Mouse (Mus musculus): ENCODE data around the gene Kcnk4. TPM values are rescaled to one million over a fixed set of nuclear protein-coding genes. Genes with fewer than 3 reads are reported as not detected.
A peak's percentile ranks its signal among the peaks of the same experiment; 100 is the strongest.

The Kcnk4 gene
- polyA plus RNA-seq, 1 experiment from 2014 or later, result 0.49 TPM

GRCm38 (mm10) chr19:6922901-6923735 is 11.2 kb downstream of the Kcnk4 start:
- Histone ChIP-seq H3K9me3 (ENCODE audit: control insufficient read depth, low read length) (no peaks in the 10 kb centered on the region), H3K27ac (ENCODE audit: low read depth, low read length) (no peak overlapping the region), H3K36me3 (ENCODE audit: control insufficient read depth, insufficient read depth, low read length) (no peaks in the 10 kb centered on the region), H3K4me1 (replicated peaks; ENCODE audit: control insufficient read depth, insufficient read depth, low read length) (peaks cover 13% of the 10 kb centered on the region; the same call in 1 of the 2 replicates), H3K27me3 (ENCODE audit: control insufficient read depth, insufficient read depth, low read length) (peaks cover 54% of the 10 kb centered on the region), H3K9ac (ENCODE audit: low read depth, low read length) (no peak overlapping the region), H3K4me2 (replicated peaks; ENCODE audit: low read depth, low read length) (no peak overlapping the region), H3K4me3 (ENCODE audit: low read depth, low read length) (no peak overlapping the region)
- no peak for ATAC-seq (ENCODE audit: low FRiP score)
- 61% methylated on average over 6 of the region's 6 CpGs for WGBS
- DNase-seq (ENCODE audit: low spot score), result no peak

- peak; percentile 95 for ATAC-seq (ENCODE audit: low FRiP score)
- H3K4me1 ChIP-seq (replicated peaks; ENCODE audit: control insufficient read depth, insufficient read depth, low read length), result peaks cover 13% of the 10 kb centered on the region; the same call in 1 of the 2 replicates
- peak within 1 kb of the TSS; percentile 93 for H3K4me2 ChIP-seq (replicated peaks; ENCODE audit: low read depth, low read length)
- H3K27me3 ChIP-seq (ENCODE audit: control insufficient read depth, insufficient read depth, low read length), result peaks cover 42% of the 10 kb centered on the region
- H3K4me3 ChIP-seq (ENCODE audit: low read depth, low read length), result peak within 1 kb of the TSS; percentile 71
- peak within 1 kb of the TSS; percentile 92 for H3K27ac ChIP-seq (ENCODE audit: low read depth, low read length)
- H3K9me3 ChIP-seq (ENCODE audit: control insufficient read depth, low read length), result no peaks in the 10 kb centered on the region
- H3K9ac ChIP-seq (ENCODE audit: low read depth, low read length), result peak within 1 kb of the TSS; percentile 88
- 1% methylated on average over 59 of the region's 66 CpGs for WGBS
- peak; percentile 100 for DNase-seq (ENCODE audit: low spot score)
- H3K36me3 ChIP-seq (ENCODE audit: control insufficient read depth, insufficient read depth, low read length), result no peaks in the 10 kb centered on the region
Measured at GRCm38 (mm10) chr19:6921647-6922567, 12.4 kb downstream of the Kcnk4 start, which contains the start of gene Esrra. Gene Esrra, minus strand, starts transcription at chr19:6921813.

- 2% methylated on average over 41 of the region's 48 CpGs for WGBS
- H3K4me1 ChIP-seq (replicated peaks; ENCODE audit: control insufficient read depth, insufficient read depth, low read length), result peaks cover 12% of the 10 kb centered on the region; the same call in 1 of the 2 replicates
- H3K9ac ChIP-seq (ENCODE audit: low read depth, low read length), result peak overlapping the region; percentile 88
- H3K4me2 ChIP-seq (replicated peaks; ENCODE audit: low read depth, low read length), result peak overlapping the region; percentile 93
- no peaks in the 10 kb centered on the region for H3K9me3 ChIP-seq (ENCODE audit: control insufficient read depth, low read length)
- peaks cover 32% of the 10 kb centered on the region for H3K27me3 ChIP-seq (ENCODE audit: control insufficient read depth, insufficient read depth, low read length)
- DNase-seq (ENCODE audit: low spot score), result peak; percentile 66
- peak overlapping the region; percentile 92 for H3K27ac ChIP-seq (ENCODE audit: low read depth, low read length)
- no peak for ATAC-seq (ENCODE audit: low FRiP score)
- H3K4me3 ChIP-seq (ENCODE audit: low read depth, low read length), result peak overlapping the region; percentile 71
- H3K36me3 ChIP-seq (ENCODE audit: control insufficient read depth, insufficient read depth, low read length), result no peaks in the 10 kb centered on the region
Measured at GRCm38 (mm10) chr19:6920741-6921636, 13.3 kb downstream of the Kcnk4 start.

GRCm38 (mm10) chr19:6919876-6920740 is 14.2 kb downstream of the Kcnk4 start:
- Histone ChIP-seq H3K4me2 (replicated peaks; ENCODE audit: low read depth, low read length) (peak overlapping the region; percentile 93), H3K4me1 (replicated peaks; ENCODE audit: control insufficient read depth, insufficient read depth, low read length) (peaks cover 8% of the 10 kb centered on the region; the same call in 1 of the 2 replicates), H3K27me3 (ENCODE audit: control insufficient read depth, insufficient read depth, low read length) (peaks cover 24% of the 10 kb centered on the region), H3K9ac (ENCODE audit: low read depth, low read length) (peak overlapping the region; percentile 88; the same call in 1 of the 2 replicates), H3K36me3 (ENCODE audit: control insufficient read depth, insufficient read depth, low read length) (no peaks in the 10 kb centered on the region), H3K27ac (ENCODE audit: low read depth, low read length) (0 out of 2 replicates have a peak overlapping the region, but pooled peaks have one; percentile 11), H3K9me3 (ENCODE audit: control insufficient read depth, low read length) (no peaks in the 10 kb centered on the region), H3K4me3 (ENCODE audit: low read depth, low read length) (peak overlapping the region; percentile 71)
- peak; percentile 44 for DNase-seq (ENCODE audit: low spot score)
- no peak for ATAC-seq (ENCODE audit: low FRiP score)
- 47% methylated on average over 7 of the region's 8 CpGs for WGBS

- H3K9ac ChIP-seq (ENCODE audit: low read depth, low read length), result no peak overlapping the region
- H3K36me3 ChIP-seq (ENCODE audit: control insufficient read depth, insufficient read depth, low read length), result no peaks in the 10 kb centered on the region
- no peak overlapping the region for H3K4me2 ChIP-seq (replicated peaks; ENCODE audit: low read depth, low read length)
- H3K4me3 ChIP-seq (ENCODE audit: low read depth, low read length), result no peak overlapping the region
- H3K9me3 ChIP-seq (ENCODE audit: control insufficient read depth, low read length), result no peaks in the 10 kb centered on the region
- DNase-seq (ENCODE audit: low spot score) (no peak), ATAC-seq (ENCODE audit: low FRiP score) (no peak)
- peaks cover 17% of the 10 kb centered on the region for H3K27me3 ChIP-seq (ENCODE audit: control insufficient read depth, insufficient read depth, low read length)
- H3K27ac ChIP-seq (ENCODE audit: low read depth, low read length), result no peak overlapping the region
- H3K4me1 ChIP-seq (replicated peaks; ENCODE audit: control insufficient read depth, insufficient read depth, low read length), result peaks cover 5% of the 10 kb centered on the region; the same call in 1 of the 2 replicates
Measured at GRCm38 (mm10) chr19:6919431-6919830, 14.9 kb downstream of the Kcnk4 start.

GRCm38 (mm10) chr19:6918321-6918720 is 16.0 kb downstream of the Kcnk4 start:
- 98% methylated on average over 4 of the region's 4 CpGs for WGBS
- Histone ChIP-seq H3K27me3 (ENCODE audit: control insufficient read depth, insufficient read depth, low read length) (peaks cover 7% of the 10 kb centered on the region), H3K27ac (ENCODE audit: low read depth, low read length) (no peak overlapping the region), H3K4me2 (replicated peaks; ENCODE audit: low read depth, low read length) (no peak overlapping the region), H3K4me1 (replicated peaks; ENCODE audit: control insufficient read depth, insufficient read depth, low read length) (peaks cover 5% of the 10 kb centered on the region; the same call in 1 of the 2 replicates), H3K9ac (ENCODE audit: low read depth, low read length) (no peak overlapping the region), H3K4me3 (ENCODE audit: low read depth, low read length) (no peak overlapping the region), H3K36me3 (ENCODE audit: control insufficient read depth, insufficient read depth, low read length) (peaks cover 3% of the 10 kb centered on the region; the same call in 1 of the 2 replicates), H3K9me3 (ENCODE audit: control insufficient read depth, low read length) (no peaks in the 10 kb centered on the region)
- ATAC-seq (ENCODE audit: low FRiP score), result no peak
- DNase-seq (ENCODE audit: low spot score), result no peak

- ATAC-seq (ENCODE audit: low FRiP score) (no peak), DNase-seq (ENCODE audit: low spot score) (no peak)
- no peak overlapping the region for H3K9ac ChIP-seq (ENCODE audit: low read depth, low read length)
Measured at GRCm38 (mm10) chr19:6916496-6916895, 17.8 kb downstream of the Kcnk4 start.

More at GRCm38 (mm10) chr19:6916496-6916895, 17.8 kb downstream of the Kcnk4 start:
- Histone ChIP-seq H3K9me3 (ENCODE audit: control insufficient read depth, low read length) (no peaks in the 10 kb centered on the region), H3K27ac (ENCODE audit: low read depth, low read length) (no peak overlapping the region), H3K27me3 (ENCODE audit: control insufficient read depth, insufficient read depth, low read length) (no peaks in the 10 kb centered on the region), H3K4me1 (replicated peaks; ENCODE audit: control insufficient read depth, insufficient read depth, low read length) (peaks cover 5% of the 10 kb centered on the region; the same call in 1 of the 2 replicates), H3K4me3 (ENCODE audit: low read depth, low read length) (no peak overlapping the region), H3K4me2 (replicated peaks; ENCODE audit: low read depth, low read length) (no peak overlapping the region), H3K36me3 (ENCODE audit: control insufficient read depth, insufficient read depth, low read length) (peaks cover 8% of the 10 kb centered on the region; the same call in 1 of the 2 replicates)
- WGBS, result 90% methylated on average over 4 of the region's 4 CpGs
